Mouse (Mus musculus) monocyte, adult 2 months (primary cell): Measurements from ENCODE around the gene Olfr963.
"Not testable (repeated sequence)": the region's sequence is repeated elsewhere in the genome, so short reads cannot be mapped to it uniquely, and the experiment has no call there.

Experiments used
- DNase-seq, 2 experiments: peaks; one replicate each; pipeline ENCODE4 v3.0.0; 2022; ENCODE audit warnings: low spot score in 2 of 2, low read depth in 1 of 2

Olfr963 gene

GRCm38 (mm10) chr9:39666905-39667304, at the start of gene Olfr963:
Gene Olfr963 (plus strand): TSS chr9:39667205.
- no peak for DNase-seq

GRCm38 (mm10) chr9:39621073-39621472, 45.9 kb upstream of the Olfr963 start, which contains the start of gene Olfr960:
Gene Olfr960 (plus strand): TSS chr9:39621373.
- no peak for DNase-seq

GRCm38 (mm10) chr9:39623783-39624182, 43.2 kb upstream of the Olfr963 start:
- no peak for DNase-seq

GRCm38 (mm10) chr9:39624711-39625110, 42.3 kb upstream of the Olfr963 start:
- DNase-seq, result no peak

GRCm38 (mm10) chr9:39629069-39629468, 37.9 kb upstream of the Olfr963 start:
- DNase-seq, result no peak

- DNase-seq, result no peak
Measured at GRCm38 (mm10) chr9:39633913-39634594, 33.0 kb upstream of the Olfr963 start.

- DNase-seq, result no peak
Measured at GRCm38 (mm10) chr9:39644785-39645184, 22.2 kb upstream of the Olfr963 start, which contains the start of gene Olfr961. Gene Olfr961 (plus strand): TSS chr9:39645085.

- DNase-seq, result no peak
Measured at GRCm38 (mm10) chr9:39647382-39647781, 19.6 kb upstream of the Olfr963 start.

GRCm38 (mm10) chr9:39654756-39655396, 12.1 kb upstream of the Olfr963 start:
- DNase-seq, result no peak

GRCm38 (mm10) chr9:39669723-39670122, 2.7 kb downstream of the Olfr963 start:
- DNase-seq, result no peak

- no peak for DNase-seq
Measured at GRCm38 (mm10) chr9:39674820-39675219, 7.8 kb downstream of the Olfr963 start.

- no peak for DNase-seq
Measured at GRCm38 (mm10) chr9:39678557-39678956, 11.6 kb downstream of the Olfr963 start.

- no peak for DNase-seq
Measured at GRCm38 (mm10) chr9:39679280-39679679, 12.3 kb downstream of the Olfr963 start.

GRCm38 (mm10) chr9:39701123-39701522, 34.1 kb downstream of the Olfr963 start:
- not testable (repeated sequence) for DNase-seq

- DNase-seq, result no peak
Measured at GRCm38 (mm10) chr9:39707017-39707416, 40.0 kb downstream of the Olfr963 start, which contains the start of gene Olfr149. Gene Olfr149 (minus strand): TSS chr9:39707117.

GRCm38 (mm10) chr9:39708958-39709357, 42.0 kb downstream of the Olfr963 start:
- no peak for DNase-seq

GRCm38 (mm10) chr9:39711053-39711452, 44.0 kb downstream of the Olfr963 start, which contains the start of gene Olfr965:
Gene Olfr965 (plus strand): TSS chr9:39711353.
- DNase-seq, result no peak
